Mouse (Mus musculus): ENCODE measurements at regions not wholly inside any gene's neighbourhood (a gene's known extent, or its start where the extent isn't known, plus 50 kb on each side); places are given as distances from the start of the nearest gene placed in this dataset.

DNA sequence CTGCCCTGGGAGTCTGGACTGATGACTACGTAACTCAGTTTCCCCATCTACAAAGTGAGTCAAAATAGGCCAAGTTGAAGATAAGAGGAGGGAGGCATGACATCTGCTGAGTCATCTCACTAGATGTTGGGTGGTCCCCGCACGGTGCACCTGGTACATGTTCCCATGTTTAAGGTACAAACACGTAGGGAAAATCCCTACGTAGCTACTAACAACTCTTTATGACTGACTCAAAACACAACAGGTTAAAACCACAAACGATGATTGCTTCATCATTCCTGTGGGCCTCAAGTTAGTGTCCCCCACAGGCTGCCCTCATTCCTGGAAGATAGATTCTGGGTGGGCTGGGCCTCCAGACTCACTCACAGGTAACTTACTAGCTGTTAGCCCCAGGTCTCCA lies 107.7 kb downstream of the Sox9 start:
- DNase-seq = no peak

DNA sequence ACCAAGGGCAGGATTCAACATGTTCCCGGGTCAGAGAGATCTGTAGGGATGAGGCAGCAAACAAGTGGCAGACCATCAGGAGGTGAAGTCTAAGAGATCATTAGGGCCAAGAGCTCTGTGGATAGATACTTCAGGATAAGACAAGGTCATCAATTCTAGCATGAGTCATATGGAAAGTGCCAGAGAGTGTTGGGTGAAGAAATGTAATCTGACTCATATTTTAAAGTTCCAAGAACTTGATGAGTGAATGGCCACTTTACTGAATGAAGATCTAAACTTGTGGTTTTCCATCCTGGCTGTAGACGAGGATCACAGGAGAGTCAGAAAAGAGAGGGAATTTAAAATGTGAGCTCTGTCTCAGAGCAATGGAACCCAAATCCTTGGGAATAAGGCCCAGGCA lies 115.6 kb downstream of the Sox9 start:
- no peak for DNase-seq

DNA sequence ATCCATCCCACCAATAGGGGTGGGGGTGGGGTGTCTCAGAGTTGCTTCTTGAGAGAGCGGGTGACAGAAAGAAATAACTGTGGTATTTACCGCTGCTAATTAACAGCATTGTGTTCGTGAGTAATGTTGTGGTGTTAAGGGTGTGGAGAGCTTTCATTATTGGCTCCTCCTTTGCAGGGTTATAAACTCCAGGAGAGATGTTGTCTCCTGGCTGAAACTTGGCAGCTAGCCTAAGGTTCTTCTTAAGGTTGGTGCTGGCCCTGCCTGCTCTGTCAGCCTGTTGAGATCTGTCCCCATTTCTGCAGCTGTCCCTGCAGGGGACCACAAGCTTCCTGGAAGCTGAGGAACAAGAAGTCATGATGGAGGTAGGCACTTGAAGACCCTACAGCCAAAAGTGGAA lies 120.6 kb downstream of the Sox9 start:
- no peak for DNase-seq

DNA sequence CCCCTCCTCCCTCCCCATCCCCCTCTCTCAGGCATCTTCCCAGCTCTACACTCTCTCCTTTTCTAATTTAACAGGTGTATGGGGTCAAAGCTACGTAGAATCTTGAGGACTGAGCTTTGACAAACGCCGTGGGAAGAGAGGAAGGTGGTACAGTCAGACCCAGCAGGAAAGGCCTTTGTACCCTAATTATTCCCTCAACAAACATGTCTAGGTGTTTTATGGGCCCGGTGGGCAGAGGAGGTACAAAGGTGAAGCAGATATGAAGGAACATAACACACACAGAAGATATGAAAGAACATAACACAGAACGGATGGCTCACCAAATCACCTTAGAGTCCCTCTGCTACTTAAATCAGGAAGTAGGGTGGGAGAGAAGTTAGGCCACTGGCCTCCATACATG lies 128.3 kb downstream of the Sox9 start:
- no peak for DNase-seq

DNA sequence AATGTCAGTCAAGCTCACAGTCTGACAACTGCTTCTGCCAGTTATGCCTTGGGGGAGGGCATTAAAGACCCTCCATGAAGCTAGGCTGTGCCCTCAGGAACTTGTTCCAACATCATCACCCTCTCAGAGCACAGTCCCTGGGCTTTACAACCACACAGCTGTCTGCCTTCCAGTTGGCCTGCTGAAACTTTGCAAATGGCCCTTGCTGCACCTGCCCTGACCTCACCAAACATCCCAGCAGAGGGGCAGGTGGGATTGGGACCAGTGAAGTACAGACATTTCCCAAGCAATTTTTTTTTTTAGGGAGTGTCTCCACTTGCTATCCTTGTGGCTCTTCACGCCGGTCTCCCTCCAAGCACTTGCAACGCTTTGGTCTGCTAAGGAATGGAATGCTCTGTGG lies 130.9 kb downstream of the Sox9 start:
- no peak for DNase-seq

DNA sequence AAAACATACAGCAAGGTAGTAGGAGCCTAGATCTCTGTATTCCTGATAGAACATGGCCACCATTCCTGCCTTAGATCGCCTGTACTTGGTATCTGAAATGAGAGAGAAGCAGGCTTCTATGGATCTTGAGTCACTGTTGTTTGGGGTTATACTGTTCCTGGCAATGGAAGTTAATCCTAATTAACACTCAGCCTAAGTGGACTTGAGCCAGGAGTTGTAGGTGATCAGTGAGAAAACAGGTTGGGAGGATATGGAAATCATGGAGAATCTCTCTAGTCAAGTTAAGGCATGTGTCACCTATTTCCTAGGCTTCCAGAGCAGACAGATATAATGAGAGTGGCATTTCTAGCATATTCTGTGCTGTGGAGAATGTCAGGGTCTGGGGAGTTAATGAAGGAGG lies 134.9 kb downstream of the Sox9 start:
- no peak for DNase-seq

DNA sequence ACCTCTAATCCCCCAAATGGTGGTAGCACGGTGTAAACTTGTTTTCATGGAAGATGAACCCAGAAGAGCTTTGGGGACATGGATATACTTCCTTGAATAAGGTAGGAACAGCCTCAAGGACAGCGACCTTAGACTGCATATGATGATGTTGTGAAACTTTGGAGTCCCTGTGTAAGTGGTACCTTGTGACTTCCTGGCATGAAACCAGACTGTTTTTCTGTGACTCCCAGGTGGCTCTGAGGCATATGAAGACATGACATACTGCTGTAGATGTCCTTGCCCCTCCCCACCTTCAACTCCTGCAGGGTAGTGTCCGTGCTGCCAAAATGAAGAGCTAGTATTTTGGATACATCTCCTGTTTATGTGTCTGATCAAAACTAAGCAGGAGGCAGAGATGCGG lies 138.1 kb downstream of the Sox9 start:
- no peak for DNase-seq

DNA sequence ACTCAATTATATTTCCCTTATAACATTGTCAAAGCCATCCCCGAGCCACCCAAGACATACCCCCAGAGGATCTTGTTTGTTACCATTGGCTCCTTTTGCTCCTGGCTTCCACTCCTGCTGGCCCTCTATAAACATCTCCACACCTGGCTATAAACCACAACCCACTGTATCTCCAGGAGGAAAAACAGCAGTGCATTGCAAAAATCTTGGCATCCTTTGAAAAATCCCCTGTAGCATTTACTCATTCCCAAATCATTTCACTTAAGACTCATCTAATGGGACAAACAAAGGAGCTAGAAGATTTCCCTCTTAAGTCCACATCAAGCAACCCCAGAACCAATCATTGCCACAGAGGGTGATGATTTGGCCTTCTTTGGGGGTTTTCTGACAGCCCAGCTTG lies 142.6 kb downstream of the Sox9 start:
- DNase-seq = no peak

DNA sequence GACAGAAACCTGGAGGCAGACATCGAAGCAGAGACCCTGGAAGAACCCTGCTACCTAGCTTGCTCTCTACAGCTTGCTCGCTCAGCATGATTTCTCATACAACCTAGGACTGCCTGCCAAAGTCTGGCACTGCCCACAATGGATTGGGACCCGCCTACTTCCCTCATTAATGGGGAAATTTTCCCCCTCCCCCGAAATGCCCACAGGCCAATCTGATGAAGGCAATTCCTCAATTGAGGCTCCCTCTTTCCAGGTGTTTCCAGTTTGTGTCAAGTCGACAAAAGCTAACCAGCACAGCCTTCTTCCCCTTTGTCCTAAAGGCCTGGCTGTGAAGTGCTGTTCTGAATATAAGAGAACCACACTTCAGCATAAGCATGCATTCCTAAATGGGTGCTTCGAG lies 143.1 kb downstream of the Sox9 start:
- no peak for DNase-seq

DNA sequence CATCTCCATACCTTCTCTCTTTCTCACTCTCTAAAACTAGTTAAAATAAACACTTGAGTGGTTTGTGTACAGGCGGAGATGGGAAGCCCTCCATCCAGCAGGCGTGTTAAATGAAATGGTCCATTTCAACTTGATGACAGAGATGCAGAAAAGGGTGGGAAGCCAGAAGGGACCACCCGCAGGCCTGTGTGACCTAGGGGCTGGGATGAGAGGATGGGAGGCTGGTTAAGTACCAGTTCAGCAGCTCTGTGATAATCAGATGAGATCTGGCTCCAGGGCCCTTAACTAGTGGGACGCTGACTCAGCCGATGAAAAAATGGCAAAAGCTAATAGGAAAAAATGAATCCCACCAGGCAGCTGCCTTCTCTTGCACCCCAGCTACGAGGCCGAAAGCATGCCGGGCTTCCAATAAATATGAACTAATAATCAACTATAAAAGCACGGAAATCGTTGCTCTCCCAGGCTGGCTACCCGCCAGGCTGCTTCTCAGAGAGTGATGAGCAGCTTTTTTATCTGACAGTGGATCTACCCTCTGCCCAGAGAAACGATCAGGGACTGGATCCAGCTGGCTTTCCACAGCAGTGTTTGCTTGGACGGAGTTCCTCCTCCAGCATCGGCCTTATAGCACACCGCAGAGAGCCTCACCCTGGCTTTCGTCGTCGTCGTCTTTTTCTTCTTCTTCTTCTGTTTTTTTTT lies 144.5 kb downstream of the Sox9 start:
- DNase-seq = peak; percentile 37

DNA sequence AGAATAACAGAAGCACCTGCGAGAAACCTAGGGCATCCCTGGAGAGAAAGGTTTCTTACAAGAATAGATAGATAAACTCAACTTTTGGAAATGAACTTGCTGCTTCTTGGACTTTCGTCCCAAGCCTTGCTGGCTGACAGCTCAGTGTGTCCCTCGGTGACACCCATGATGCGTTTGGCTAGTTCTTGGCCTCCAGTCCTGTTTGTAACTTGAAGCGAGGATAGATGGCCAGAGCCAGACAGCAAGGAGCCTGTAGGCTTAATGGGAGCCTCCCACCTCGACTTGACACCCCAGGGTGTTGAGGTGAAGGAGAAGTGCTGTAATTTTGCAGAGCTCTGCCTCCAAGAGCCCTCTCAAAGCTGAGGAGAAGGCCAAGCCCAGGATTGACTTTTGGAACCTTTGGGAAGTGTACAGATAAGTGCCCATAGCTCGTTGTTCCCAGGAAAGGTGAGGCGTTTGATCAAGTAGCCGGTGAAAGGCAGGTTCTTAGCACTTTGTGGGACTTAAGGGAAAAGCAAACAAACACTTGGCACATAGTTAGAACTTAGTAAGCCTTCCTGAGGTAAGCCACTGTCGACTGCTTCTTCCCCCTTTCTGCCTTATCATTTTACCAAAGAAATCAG lies 148.3 kb downstream of the Sox9 start:
- no peak for DNase-seq

DNA sequence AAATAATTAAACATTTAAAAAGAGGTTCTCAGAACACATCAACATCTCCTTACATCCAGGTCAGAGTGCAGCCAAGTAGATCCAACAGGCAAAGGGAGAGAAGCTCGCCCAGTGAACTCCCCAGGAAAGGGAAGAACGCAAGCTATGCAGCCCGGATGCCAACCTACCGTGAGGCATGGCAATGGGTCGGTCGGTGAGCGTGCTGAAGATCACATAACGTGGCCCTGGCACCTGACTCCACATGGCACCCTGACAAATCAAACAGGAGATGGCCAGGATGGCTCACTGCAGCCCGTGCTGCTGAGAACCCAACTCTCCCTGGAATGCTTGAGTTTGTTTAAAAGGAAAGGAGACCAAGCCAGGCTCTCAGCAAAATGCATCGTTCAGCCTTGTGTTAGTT lies 156.0 kb downstream of the Sox9 start:
- no peak for DNase-seq

DNA sequence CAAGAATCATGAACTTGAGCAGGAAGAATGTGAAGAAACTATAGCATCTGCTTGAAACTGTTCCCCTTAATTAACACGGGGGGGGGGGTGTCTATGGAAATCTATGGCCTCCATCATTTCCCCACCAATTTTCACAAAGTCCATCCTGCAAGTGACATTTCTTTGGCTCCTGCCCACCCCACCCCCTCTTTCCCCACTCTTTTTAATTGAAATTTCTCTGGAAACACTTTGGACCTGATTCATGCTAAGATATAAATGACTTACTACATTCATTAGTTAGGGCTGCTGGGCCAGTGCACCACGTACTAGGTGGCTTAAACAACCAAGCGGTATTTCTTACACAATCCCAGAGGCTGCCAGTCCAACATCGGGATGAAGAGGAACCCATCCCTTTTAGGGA lies 169.4 kb downstream of the Sox9 start:
- DNase-seq = no peak

DNA sequence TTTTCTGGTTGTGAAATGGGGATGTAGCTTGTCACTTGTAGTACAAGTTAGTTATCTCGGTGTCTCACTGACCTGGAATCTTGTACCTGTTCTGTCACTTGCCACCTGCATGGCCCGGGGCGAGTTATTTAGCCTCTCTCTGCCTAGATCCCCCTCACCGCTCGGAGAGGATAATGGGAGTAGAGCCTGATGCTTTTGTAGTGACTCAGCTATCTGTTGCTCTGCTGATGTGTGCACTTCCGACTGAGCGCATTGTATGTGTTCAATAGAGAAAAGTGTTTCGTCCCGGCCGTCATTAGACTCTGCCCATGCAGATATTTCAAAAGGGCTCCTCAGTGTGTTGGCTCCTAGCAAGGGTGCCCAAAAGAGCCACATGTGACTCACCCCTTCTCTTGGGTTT lies 170.3 kb downstream of the Sox9 start:
- DNase-seq = no peak

DNA sequence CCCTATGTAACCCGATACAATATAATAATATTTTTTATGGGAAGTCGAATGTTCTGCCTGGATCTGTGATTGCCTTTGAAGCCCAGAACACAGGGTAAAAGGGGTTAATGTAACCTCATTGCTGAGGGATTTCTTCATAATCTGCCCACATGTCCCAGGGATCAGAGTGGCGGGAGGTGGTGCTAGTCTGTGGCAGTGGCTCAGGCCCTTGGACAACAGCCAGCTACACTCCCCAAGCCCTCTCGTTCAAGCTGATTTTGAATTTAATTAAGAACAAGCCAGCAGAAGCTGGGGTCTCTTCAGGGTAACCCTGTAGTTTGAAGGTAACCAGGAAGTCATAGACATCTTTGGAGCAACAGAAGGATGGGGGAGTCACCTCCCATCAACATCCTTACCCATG lies 171.5 kb downstream of the Sox9 start:
- peak; percentile 10 for DNase-seq

DNA sequence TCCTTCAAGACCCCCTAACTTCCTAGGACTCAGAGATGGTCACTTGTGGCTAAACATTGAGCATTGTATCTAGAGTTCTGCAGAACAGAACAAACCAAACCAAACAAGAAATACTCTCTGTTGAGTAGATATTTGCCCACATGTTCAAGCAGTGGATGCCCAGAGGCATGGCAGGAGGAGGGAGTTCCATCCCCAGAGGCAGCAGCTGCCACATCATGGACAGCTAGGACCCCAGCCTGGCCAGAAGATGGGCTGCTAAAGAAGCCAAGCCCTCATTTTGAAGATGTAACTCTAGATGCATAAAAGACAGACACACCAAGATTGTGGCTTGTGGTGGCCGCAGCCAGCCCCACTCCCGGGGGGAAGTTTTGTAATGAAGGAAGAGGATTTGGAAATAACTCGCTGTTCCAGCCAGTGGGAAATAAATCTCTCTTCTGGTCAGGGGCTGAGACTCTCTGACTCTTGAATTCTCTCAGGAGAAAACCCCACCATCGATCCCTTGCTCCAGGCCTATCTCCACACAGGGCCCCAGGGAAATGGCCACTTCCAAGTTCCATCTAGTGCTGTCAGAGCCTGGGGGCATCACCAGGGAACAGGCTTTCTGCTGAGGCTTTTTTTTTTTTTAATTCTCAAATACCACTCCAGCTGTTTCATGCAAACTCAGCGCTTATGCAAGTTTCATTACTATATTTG lies 174.9 kb downstream of the Sox9 start:
- no peak for DNase-seq

DNA sequence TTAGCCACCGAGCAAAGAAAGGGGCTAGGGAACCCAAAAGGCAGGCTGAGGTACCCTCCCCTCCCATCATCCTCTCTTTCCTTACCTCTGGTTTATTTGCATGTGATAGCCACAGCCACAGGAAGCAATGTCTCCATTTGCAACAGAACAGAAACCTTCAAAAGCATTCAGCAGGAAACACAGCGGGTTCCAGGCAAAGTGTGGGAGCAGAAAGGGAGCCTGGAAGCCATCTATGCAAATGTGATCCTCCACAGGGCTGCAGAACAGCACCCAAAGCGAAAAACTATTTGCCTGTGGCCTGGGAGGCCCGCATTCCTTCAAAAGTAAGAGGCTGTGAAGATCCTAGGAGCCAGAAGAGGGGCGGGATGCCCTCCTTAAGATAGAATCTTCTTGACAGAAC lies 177.6 kb downstream of the Sox9 start:
- no peak for DNase-seq

DNA sequence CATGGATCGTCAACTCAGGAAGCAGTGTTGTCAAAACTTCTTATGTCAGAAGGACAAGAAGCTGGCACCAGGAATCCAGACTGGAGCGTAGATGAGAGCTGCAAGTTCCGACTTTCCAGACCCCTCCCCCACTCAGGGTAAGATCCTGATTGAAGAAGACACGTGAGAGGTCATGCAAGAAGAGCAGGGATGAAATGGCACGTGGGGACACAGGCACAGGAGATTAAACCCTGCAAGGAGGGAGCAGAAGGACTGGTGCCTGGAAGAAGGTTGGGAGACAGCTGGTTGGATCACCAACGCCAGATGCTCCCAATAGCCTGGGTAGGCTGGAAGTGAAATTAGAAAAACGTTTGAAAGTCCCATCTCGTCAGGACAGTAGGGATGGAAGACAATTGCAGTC lies 191.3 kb downstream of the Sox9 start:
- DNase-seq = no peak

DNA sequence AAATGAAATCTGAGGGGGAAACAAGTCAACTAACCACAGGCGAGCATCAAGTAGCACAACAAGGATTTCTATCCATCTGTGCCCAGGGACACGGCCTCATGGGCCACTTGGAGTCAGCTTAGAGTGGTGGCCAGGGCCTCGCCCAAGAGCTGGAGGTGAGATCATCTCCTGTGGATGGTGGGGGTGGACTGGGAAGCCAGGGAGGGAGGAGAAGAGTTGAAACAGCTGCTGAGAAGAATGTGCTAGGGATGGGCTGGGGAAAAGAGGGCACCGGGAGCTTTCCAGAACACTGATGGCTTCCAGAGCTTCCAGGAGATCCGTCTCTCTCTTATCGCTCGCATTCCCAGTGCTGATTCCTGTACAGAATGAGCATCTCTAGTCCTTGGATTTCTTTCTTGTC lies 192.9 kb downstream of the Sox9 start:
- DNase-seq = no peak

DNA sequence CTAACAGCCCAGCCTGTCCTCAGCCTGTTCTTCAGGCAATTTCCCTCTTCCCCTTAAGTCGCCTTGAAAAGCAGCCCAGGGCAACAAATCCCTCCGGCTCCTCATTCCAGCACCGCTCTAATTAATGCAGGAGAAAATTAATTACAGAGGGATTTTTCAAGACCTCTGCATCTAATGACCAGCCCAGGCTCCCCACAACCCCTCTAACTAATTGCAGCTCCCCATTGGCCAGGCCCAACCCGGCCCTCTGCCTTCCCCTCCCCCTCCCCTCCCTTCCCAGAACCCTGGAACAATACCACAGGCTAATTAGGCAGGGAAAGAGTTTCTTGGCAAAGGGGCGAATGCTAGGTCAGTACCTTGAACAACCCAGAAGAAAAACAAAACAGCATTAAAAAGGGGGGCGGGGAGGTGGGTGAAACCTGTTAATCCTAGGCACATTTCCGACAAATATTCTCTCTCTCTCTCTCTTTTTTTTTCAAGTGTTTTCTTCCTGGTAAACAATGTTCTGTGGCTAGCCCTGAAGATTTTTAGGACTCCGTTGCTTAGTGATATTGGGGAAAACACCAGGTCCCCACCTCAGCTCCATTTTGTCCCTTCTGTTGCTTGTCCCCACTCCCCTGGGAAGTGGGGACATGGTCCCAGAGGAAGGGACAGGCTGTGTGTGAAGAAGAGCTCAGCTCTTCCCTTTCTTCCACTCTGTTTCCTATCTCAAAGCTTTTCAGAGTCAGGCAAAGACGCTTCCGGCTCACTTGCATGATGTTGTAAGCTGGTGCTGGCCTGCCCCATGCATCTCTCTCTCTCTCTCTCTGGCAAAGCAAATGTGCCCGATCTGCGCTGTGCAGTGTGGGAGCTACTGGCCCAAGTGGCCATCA lies 195.1 kb downstream of the Sox9 start:
- no peak for DNase-seq

DNA sequence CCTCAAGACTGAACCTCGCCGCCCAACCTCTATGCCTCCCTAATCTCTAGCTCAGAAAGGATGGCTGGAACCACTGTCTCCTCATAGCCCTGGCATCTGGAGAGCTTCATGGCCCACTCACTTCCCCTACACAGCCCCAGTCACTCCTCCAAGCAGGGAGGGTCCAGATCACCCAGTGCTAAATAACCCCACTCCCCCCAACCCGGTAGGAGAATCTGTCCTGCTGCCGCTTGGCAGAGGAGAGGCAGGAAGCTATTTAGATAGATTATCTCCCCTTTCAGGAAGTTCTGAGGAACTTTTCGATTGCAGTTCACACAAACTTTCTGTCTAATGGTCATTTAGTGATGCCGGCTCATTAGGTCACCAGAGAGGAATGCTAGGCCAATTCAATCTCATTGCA lies 196.9 kb downstream of the Sox9 start:
- no peak for DNase-seq

DNA sequence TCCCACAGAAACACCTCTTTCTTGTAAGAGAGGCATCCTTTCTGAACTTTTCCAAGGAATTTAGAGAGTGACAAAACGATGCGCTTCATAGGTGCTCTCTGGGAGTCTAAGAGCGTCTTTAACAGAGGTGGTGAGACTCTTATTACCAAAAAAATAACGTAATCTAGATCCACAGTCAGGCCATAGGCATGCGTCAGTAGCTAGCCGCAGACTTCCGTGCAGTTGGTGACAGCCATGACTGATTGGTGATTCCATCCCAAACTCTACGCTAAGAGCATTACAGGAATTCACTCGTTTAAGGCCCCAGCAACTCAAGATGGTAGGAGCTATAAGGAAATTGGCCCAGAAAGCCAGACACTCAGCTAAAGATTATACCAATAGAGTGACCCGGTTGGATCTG lies 197.4 kb downstream of the Sox9 start:
- DNase-seq = no peak

DNA sequence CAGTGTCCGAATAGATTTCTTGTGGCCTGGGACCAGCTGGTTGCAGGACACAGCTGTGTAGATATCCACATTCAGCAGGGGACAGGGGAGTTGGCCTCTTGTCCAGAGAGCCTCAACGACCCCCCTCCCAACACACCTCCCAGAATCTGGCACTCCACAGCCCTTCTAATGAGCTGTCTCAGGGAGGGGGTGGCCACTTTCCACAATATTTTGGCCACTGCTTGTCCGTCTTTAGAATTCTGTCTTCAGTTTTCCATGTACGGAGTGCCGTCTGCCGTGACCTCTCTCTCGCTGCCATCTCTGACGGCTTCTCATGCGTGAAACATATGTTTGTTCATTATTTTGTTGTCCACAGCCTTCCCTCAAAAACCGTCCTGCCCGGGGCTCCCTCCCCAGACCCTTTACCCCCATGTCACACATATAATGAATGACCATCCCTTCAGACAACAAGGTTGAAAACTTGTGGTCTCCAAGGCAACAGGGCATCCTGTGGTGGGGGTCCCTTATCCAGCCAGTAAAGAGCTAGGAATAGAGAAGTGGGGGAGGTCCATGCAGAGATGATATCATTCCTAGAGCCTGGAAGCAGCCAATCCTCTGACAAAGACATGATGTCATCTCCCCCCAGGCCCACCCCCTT lies 200.3 kb downstream of the Sox9 start:
- no peak for DNase-seq
